Mouse (Mus musculus) A20 (cell line): ENCODE measurements at regions not wholly inside any gene's neighbourhood (a gene's known extent, or its start where the extent isn't known, plus 50 kb on each side); places are given as distances from the start of the nearest gene placed in this dataset.

Source experiments
- DNase-seq: peaks from one replicate; pipeline ENCODE4 v3.0.0-alpha.2; 2011; ENCODE audit warnings: low read depth, low spot score

DNA sequence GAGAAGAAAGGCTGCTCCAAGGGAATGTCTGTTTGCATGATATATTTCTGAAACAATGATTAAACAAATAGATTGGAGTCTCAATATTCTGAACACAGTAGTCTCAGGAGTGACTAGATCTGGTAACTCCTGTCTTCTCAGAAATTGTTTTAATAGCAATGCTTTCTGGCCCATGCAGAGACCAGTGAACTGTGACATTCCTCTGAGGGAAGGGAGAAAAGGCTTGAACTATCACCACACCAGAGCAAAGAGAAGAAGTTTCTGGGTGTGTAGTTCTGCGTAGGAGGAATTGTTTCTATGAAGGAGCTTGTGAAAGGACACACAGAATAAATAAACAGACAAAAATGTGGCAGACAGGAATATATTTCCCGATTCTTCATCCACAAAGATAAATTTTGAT is 277.1 kb downstream of the Osr1 start:
- DNase-seq = no peak

DNA sequence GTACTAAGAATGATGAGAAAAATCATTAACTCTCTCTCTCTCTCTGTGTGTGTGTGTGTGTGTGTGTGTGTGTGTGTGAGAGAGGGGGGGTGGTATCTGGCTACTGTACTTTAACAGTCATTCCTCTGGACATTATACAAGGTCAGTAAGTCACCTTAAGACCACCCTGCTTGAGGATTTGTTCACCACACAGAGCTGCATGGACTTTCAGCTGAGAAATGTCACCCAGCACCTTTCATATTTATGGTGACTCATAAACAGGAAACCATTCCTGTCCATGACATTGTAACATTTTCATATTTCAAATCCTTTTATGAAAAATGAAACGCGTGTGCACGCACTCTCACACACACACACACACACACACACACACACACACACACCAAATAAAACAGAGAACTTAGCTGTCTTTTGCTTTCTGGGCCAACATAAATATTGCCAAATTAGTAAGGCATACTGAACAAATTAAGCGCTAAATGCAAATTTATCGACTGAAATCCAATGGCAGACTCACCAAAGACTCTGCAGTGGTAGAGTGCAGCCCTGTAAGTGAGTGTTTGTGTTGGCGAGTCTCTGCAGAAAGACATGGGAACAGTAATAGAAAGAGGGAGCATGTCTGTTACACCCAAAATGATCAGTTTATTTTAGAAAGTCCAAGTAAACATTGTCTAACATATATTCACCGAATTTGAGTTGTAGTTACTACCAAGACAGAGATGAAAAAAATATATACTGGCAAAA is 277.7 kb downstream of the Osr1 start:
- DNase-seq = no peak

GRCm38 (mm10) chr12:9855503-9856024 is 285.6 kb downstream of the Osr1 start:
- DNase-seq = no peak

DNA sequence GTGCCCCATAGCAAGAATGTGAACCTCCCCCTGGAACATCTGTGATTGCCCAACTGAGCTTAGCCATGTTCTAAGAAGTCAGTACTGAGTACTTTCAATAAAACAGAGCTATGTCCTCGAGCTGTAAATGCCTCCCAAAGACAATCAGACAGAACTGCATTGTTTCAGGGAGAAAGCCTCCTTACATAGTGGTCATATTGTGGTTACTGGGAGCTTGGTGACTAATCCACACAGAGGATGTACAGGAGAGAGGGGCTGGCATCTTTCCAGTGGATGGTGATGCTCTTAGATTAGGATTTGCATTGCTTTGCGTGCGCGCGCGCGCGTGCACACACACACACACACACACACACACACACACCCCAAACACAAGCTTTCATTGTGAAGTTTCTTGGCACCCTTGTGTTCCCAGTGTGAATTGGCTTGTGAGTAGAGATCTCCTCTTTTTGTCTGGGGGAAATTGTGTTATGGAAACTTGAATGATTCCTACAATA is 286.3 kb downstream of the Osr1 start:
- no peak for DNase-seq

- no peak for DNase-seq
These were observed 288.1 kb downstream of the Osr1 start for GRCm38 (mm10) chr12:9857990-9858389.

- DNase-seq = no peak
These were observed 292.4 kb downstream of the Osr1 start for GRCm38 (mm10) chr12:9862301-9862700.

DNA sequence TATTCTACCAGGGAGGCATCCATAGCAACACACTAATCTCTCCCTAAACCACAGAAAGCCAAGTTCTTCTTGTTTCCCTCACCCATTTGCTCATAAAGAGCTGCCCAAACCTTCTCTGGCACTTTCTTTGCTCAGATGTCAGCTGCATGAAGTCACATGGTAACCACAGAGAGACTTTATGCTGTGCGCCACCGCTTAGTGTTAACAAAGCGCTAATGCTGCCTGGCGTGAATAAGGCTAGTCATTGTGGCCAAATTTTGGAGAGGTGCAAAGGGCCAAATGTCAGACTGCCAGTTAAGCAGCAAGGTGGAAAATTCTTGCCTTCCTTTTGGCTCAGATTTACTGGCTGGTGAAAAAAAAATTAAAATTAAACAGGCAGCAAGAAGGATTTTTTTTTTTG is 302.3 kb downstream of the Osr1 start:
- no peak for DNase-seq

DNA sequence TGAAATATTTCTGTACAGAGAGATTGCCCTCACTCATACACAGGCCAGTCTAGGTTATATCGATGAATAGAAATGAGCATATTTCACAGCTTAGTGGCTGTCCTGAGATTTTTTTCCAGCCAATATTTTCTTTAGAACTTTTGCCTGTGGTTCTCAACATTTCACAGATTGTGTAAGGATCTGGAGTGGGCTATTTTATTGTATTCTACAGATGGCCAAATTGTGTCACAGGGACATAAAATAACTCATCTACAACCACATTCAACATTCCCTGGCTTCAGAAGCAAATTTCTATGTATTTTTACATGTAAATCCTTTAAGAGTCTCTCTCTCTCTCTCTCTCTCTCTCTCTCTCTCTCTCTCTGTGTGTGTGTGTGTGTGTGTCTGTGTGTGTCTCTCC is 303.3 kb downstream of the Osr1 start:
- DNase-seq = no peak

GRCm38 (mm10) chr12:9874823-9875222 is 304.9 kb downstream of the Osr1 start:
- no peak for DNase-seq

GRCm38 (mm10) chr12:9881953-9882623 is 312.2 kb downstream of the Osr1 start:
- DNase-seq = no peak

GRCm38 (mm10) chr12:9883037-9883730 is 313.3 kb downstream of the Osr1 start:
- DNase-seq = no peak

GRCm38 (mm10) chr12:9894521-9894920 is 324.6 kb downstream of the Osr1 start:
- DNase-seq = no peak

- DNase-seq = no peak
These were observed 328.1 kb downstream of the Osr1 start for GRCm38 (mm10) chr12:9897980-9898379.

DNA sequence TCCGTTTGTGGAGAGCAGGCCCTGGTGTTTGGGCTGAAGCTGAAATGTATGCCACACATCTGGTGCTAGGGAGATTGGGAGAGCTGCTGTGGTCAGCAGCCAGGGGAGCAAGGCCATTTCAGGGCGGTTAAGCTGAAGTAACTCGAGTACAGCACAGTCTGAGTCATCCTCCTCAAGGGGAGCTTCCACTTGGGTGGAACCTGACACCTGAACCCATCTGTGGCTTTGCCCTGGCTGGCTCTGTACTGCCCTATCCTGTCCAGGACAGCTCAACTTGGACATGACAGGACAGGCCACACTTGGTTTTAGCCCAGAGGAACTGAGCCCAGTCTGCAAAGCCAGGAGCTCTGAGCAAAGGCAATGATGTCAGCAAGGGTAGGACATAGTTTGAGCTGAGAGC is 328.5 kb downstream of the Osr1 start:
- DNase-seq = no peak

DNA sequence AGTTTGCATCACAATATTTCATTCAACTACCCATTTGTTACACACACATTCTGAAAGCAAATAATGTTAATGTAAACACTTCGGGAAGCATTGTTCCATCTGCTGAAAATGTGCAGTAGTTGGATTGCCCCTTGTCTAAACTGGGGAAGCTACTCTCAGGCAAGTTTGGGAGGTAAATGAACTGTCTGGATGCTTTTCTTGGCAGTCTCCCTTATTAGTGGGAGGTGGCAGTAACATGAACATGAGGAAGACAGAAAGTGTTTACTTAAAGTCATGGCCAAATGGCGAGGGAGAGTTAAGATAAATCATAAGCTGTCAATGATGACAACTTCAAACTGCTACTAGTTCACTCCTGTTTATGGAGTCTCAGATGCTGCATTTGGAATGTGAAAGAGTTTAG is 332.0 kb downstream of the Osr1 start:
- no peak for DNase-seq

DNA sequence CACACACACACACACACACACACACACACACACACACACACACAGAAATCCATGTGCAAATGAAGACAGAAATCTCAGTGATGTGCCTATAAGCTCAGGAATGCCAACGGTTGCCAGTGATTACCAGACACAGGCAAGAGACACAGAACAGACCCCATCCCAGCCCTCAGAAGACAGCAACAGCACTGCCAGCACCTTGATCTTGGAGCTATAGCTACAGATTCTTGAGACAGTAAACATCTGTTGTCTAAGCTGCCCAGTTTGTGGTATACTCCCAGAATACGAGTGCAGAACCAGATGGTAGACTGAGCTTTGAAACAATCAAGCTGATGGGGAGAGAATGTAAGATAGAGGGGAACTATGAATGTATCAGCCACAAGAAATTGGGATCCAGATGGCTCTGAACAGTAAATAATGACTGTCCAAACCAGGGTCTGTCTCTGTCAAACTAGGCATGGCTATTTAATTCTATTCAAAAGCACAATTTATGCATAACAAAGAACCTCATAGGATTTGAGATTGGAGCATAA is 333.9 kb downstream of the Osr1 start:
- DNase-seq = no peak

GRCm38 (mm10) chr12:9912333-9912732 is 342.4 kb downstream of the Osr1 start:
- DNase-seq = no peak

DNA sequence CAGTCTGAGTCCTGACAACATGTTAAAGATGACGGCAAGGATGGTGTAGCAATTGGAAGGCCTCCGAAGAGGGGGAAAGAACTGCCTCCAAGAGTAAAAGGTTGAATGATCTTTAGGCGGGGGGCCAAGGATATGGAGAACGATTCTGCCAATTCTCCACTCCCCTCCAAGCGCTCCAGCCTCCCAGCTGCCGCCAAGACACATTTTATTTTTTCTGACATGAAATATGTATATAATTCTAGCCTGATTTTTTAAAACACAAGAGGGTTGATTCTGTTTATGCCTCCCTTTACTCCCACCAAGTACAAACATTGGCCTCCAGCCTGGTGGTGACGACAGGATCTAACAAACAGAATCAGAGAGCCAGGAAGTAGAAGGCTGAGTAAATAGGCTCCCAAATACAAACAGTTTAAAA is 345.8 kb downstream of the Osr1 start:
- DNase-seq = no peak

GRCm38 (mm10) chr12:9918026-9918425 is 348.1 kb downstream of the Osr1 start:
- DNase-seq = no peak

DNA sequence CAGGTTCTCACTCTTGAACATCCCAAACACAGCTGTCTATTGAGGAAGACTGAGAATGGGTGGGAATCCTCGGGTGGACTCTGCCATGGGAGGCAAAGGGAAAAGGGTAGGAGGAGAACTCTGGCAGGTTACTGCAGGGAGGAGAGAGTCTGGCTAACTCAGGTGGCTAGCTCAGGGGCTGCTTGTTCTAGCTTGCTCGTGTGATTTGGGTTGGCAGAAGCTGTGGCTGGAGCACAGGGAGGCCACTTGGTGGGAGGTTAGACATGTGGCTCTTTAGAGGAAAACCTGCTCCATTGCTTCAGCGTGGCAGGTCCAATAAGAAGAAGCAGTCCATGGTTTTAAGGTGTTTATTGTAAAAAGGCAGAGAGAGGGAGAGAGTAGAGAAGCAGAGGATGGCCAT is 349.1 kb downstream of the Osr1 start:
- DNase-seq = no peak

DNA sequence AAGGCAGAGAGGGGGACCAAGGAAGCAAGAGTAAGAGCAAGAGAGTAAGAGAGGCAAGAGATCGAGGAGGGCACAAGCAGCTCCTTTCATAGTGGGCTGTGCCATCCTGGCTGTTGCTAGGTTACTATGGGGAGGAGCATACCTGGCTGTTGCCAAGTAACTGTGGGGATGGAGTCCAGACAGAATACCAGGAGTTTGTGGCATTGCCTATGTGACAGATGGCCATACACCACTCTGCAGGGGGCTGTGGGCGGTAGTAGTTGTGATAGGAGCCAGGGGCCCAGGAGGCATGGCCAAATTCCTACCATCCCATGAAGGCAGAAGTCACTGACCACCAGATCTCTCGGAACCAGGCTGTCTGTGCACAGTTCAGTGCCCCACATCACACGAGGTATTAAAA is 349.5 kb downstream of the Osr1 start:
- DNase-seq = no peak

DNA sequence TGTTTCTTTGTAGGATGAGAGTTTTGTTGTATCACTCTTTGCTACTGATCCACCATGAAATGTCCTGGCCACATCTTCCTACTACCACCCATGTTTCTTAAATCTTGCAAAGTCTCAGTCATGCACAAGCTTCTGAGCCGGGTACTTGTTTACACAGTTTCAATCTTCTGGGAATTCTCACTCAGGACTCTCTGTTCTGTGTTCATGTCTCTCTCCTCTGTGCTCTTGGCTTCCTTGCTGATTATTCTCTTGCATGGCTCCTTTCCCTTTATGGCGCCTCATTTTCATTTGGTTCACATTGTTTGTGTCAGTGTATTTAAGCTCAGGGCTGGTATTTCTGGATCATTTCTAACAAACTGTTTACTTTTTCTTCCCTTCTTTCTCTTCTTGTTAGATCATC is 350.5 kb downstream of the Osr1 start:
- no peak for DNase-seq
